Mouse (Mus musculus): Measurements from ENCODE around the gene Il31. TPM values are rescaled to one million over a fixed set of nuclear protein-coding genes. Genes with fewer than 3 reads are reported as not detected.

Il31 gene
- not detected in 2 replicates for polyA plus RNA-seq (2012; rRNA removed)

DNA sequence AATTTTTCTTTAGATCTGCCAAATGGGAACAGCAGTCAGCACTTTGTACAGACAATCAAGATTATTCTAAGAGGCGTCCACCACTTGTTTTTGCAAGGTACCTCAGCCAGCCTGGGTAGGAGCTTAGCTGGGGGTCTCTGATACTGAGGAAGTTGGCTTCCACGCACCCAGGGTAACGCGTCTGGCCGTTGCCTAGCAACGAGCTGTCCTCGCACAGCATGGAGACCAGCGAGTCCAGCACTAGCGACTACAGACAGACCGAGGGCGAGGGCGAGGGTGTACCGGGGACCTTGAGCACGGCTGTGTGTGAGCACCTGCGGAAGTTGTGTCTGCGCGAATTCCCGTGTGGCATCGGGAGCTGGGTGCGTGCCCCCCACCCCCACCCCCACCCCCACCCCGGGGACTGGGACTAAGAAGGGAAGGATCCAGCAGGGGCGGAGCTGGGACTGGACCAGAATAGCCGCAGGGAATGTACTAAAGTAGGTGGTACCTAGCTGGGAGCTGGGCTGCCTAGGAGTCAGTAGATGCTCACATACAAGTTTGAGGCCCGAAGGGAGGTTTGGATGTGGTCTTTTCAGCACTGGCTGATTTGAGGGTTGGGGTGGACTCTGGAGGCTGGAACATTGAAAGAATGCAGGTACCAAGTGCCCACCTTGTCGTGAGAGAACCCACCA is at the start of gene Il31, which contains the start of gene Lrrc43:
Gene Il31 (minus strand): TSS at position 378 of the 674 bp plus-strand sequence.
Gene Lrrc43 (plus strand): TSS at position 194 of the 674 bp plus-strand sequence.

DNA sequence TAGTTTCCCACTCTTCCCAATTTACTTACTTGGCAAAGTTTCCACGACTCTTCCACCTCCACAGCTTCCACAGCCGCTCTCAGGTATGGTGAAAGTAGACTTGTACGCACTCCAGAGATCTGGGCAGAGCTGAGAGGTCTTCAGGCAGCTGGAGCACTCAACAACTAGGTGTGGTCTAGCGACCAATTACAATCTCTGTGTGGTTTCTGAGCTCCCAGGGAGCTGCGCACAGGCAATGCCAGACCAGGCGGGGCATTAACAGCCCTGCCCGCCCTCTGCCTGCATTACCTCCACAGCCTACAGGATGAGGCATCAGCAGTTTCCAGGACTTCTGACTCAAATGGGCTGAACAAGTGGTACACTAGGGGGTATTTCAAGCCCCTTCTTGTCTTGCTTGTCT is 36.0 kb upstream of the Il31 start, which contains the start of gene Gm49027:
Gene Gm49027 (minus strand): TSS at position 208 of the 400 bp plus-strand sequence.

DNA sequence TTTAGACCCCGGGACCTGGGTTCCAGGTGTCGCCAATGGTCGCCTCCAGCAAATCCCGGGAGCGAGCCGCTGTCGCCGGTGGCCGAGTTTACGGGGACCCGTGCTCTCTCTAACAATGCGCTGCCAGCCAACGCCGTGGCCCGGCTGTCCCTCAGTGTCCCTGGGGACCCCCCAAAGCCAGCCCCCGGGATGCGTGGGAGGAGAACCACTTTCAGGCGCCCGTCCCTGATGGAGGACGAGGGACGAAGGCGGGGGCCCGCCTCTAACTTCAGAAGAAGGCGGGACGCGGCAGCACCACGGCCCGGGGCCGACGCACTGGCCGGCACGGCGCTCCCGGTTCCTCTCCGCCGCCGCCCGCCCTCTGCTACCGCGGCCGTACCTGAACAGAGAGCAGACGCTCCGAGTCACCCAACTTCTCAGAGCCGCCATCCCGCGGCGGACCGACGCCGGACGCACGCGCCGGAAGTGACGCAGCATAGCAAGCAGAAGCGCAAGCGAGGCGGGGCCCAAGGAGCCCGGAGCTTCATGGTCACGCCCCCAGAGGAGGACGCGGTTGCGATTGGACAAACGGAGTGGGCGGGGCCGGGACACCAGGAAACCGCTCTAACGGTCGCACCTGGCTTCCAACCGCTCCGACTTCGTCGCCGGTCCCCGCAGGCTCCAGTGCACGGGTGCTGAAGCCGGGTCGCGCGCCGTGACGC is 34.6 kb upstream of the Il31 start, which contains the start of gene Diablo:
Gene Diablo (minus strand): TSS at position 485 of the 701 bp plus-strand sequence.

DNA sequence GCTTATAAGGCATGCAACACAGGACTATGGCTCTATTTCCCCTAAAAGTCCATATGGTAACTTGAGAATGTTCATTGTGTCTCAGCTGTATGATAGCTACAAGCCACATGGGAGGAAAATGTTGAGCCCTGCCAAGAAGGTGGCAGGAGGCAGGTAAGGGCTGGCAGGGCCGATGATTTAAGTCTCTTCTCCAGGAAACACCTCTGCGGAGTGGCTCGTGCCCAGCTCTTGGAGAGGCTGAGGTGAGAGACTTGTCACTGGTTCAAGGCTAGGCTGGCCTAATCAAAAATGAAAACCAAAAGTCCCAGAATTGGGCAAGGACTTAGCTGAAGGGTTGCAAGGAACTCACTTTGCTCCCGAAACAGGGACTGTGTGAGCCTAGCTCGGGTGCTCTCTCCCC is 20.9 kb upstream of the Il31 start, which contains the start of gene B3gnt4:
Gene B3gnt4 (plus strand): TSS at position 301 of the 400 bp plus-strand sequence.

Other genes with a start within 250 kb of the Il31 start
- gene Wdr66, start 237.4 kb downstream of the Il31 start, polyA plus RNA-seq (2012; rRNA removed) = 0.10 and 0.13 TPM in 2 replicates
- 5.0 and 5.9 TPM in 2 replicates for gene Bcl7a, start 145.7 kb downstream of the Il31 start, polyA plus RNA-seq (2012; rRNA removed)
- gene Mlxip, start 94.7 kb downstream of the Il31 start, polyA plus RNA-seq (2012; rRNA removed) = 3.4 and 3.6 TPM in 2 replicates
- gene Lrrc43, start 184 bp downstream of the Il31 start, polyA plus RNA-seq (2012; rRNA removed) = not detected in 2 replicates
- gene B3gnt4, start 21.0 kb upstream of the Il31 start, polyA plus RNA-seq (2012; rRNA removed) = not detected in 2 replicates
- gene Diablo, start 34.7 kb upstream of the Il31 start, polyA plus RNA-seq (2012; rRNA removed) = 34.8 and 40.2 TPM in 2 replicates
- 0.42 and 0.98 TPM in 2 replicates for gene Gm49027, start 36.0 kb upstream of the Il31 start, polyA plus RNA-seq (2012; rRNA removed)
- 8.8 and 10.5 TPM in 2 replicates for gene Vps33a, start 83.5 kb upstream of the Il31 start, polyA plus RNA-seq (2012; rRNA removed)
- 5.9 and 7.0 TPM in 2 replicates for gene Clip1, start 195.1 kb upstream of the Il31 start, polyA plus RNA-seq (2012; rRNA removed)
- 25.3 and 26.7 TPM in 2 replicates for gene Zcchc8, start 231.6 kb upstream of the Il31 start, polyA plus RNA-seq (2012; rRNA removed)

Measured in liver, embryonic 14 days (tissue).